Mouse (Mus musculus) thymus, adult 2 months (tissue): ENCODE data around the gene Adam12. TPM values are rescaled to one million over a fixed set of nuclear protein-coding genes. Genes with fewer than 3 reads are reported as not detected.

Source experiments
- DNase-seq: peaks from one replicate; pipeline ENCODE4 v3.0.0; 2021
- H3K27ac ChIP-seq: fragments of 200-500 bp; 2 replicates; pipeline ENCODE4 v1.5.1; 2012; ENCODE audit warnings: low read length, control low read depth; ENCODE audit not compliant: control insufficient read depth, insufficient read depth
- H3K27me3 ChIP-seq: fragments of 200-500 bp; 2 replicates; pipeline ENCODE4 v1.6.1; 2012; ENCODE audit warnings: mild to moderate bottlenecking, low read length, moderate library complexity, mixed read lengths; ENCODE audit not compliant: control insufficient read depth, insufficient read depth
- H3K36me3 ChIP-seq: fragments of 200-500 bp; 2 replicates; pipeline ENCODE4 v1.6.1; 2012; ENCODE audit warnings: mild to moderate bottlenecking, low read length, moderate library complexity; ENCODE audit not compliant: control insufficient read depth, insufficient read depth
- H3K4me1 ChIP-seq: fragments of 200-500 bp; replicated peaks from 2 replicates; pipeline ENCODE4 v1.6.1; 2012; ENCODE audit warnings: low read length; ENCODE audit not compliant: control insufficient read depth, insufficient read depth
- H3K4me3 ChIP-seq: fragments of 200-500 bp; 2 replicates; pipeline ENCODE4 v1.5.1; 2012; ENCODE audit warnings: mild to moderate bottlenecking, low read length, control low read depth, moderate library complexity; ENCODE audit not compliant: control insufficient read depth, insufficient read depth
- CTCF ChIP-seq: fragments of 200-500 bp; IDR thresholded peaks from 2 replicates; pipeline ENCODE4 v1.5.1; 2012; ENCODE audit warnings: mild to moderate bottlenecking, control low read depth, low read length, moderate library complexity, borderline replicate concordance; ENCODE audit not compliant: control insufficient read depth, poor library complexity, insufficient read depth; ENCODE audit errors: extremely low read depth
- POLR2A ChIP-seq: fragments of 200-500 bp; IDR thresholded peaks from 2 replicates; pipeline ENCODE4 v1.6.1; 2012; ENCODE audit warnings: mild to moderate bottlenecking, low read length, control low read depth, moderate library complexity; ENCODE audit not compliant: control insufficient read depth, poor library complexity, insufficient read depth; ENCODE audit errors: extremely low read depth
- WGBS: fragments of 180-500 bp; shearing (Covaris S2); methylation state at CpG from one replicate; pipeline ENCODE4 v1.1.7; 2018; 5-methylcytosine and 5-hydroxymethylcytosine counted together
- polyA plus RNA-seq: library from polyadenylated mRNA; depleted of rRNA; stranded (reverse); fragments of >200 nt; gene quantifications from 2 replicates; pipeline ENCODE4 v1.2.3, GENCODE M21; 2012

Adam12 gene
- polyA plus RNA-seq, 1 experiment: 29.0 TPM

- Histone ChIP-seq H3K4me1 (no peaks in the 10 kb centered on the region), H3K27ac (no peak overlapping the region), H3K27me3 (no peaks in the 10 kb centered on the region), H3K4me3 (no peak overlapping the region), H3K36me3 (no peaks in the 10 kb centered on the region)
- 92% methylated on average over 8 of the region's 8 CpGs for WGBS
- TF ChIP-seq POLR2A: no peak
- TF ChIP-seq CTCF: no peak
- DNase-seq: no peak
Observed at GRCm38 (mm10) chr7:134081307-134082072, 150.5 kb downstream of the Adam12 start.

- H3K4me1 ChIP-seq: no peaks in the 10 kb centered on the region
- no peak overlapping the region for H3K27ac ChIP-seq
- DNase-seq: no peak
- no peaks in the 10 kb centered on the region for H3K27me3 ChIP-seq
- H3K4me3 ChIP-seq: no peak overlapping the region
- WGBS: 83% methylated on average over 17 of the region's 17 CpGs
- H3K36me3 ChIP-seq: no peaks in the 10 kb centered on the region
- TF ChIP-seq CTCF (no peak), POLR2A (no peak)
Observed at GRCm38 (mm10) chr7:134079980-134080725, 151.8 kb downstream of the Adam12 start.

- H3K4me3 ChIP-seq: no peak overlapping the region
- no peak overlapping the region for H3K27ac ChIP-seq
- WGBS: 99% methylated on average over 4 of the region's 4 CpGs
- TF ChIP-seq CTCF: no peak
- TF ChIP-seq POLR2A: no peak
- H3K36me3 ChIP-seq: no peaks in the 10 kb centered on the region
- DNase-seq: no peak
- no peaks in the 10 kb centered on the region for H3K27me3 ChIP-seq
- H3K4me1 ChIP-seq: no peaks in the 10 kb centered on the region
Observed at GRCm38 (mm10) chr7:134077684-134078083, 154.3 kb downstream of the Adam12 start.

DNA sequence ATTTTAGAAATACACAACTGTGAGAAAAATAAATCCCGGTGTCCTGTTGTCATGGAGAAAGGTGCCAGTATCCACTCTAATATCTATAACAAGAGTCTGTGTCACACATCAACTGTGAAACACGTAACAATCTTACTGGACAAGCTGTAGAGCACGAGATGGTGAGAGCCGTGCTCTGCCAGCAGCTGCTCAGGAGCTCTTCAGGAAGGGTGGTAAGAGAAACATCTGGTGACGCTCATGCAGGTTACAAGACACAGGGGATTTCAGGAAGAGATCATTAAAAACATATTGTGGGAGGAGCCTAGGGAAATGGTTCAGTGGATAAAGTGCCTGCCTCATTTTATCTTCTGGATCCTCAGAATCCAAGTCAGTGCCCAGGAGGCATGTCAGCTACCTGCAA lies 158.9 kb downstream of the Adam12 start:
- no peaks in the 10 kb centered on the region for H3K36me3 ChIP-seq
- TF ChIP-seq CTCF (no peak), POLR2A (no peak)
- no peak for DNase-seq
- H3K4me1 ChIP-seq: no peaks in the 10 kb centered on the region
- H3K27ac ChIP-seq: no peak overlapping the region
- WGBS: 91% methylated on average over 5 of the region's 5 CpGs
- no peak overlapping the region for H3K4me3 ChIP-seq
- no peaks in the 10 kb centered on the region for H3K27me3 ChIP-seq

GRCm38 (mm10) chr7:134071153-134071885 lies 160.6 kb downstream of the Adam12 start:
- Histone ChIP-seq H3K4me3 (no peak overlapping the region), H3K27me3 (no peaks in the 10 kb centered on the region), H3K4me1 (no peaks in the 10 kb centered on the region), H3K27ac (no peak overlapping the region), H3K36me3 (no peaks in the 10 kb centered on the region)
- WGBS: 81% methylated on average over 11 of the region's 11 CpGs
- TF ChIP-seq CTCF: no peak
- no peak for TF ChIP-seq POLR2A
- no peak for DNase-seq

DNA sequence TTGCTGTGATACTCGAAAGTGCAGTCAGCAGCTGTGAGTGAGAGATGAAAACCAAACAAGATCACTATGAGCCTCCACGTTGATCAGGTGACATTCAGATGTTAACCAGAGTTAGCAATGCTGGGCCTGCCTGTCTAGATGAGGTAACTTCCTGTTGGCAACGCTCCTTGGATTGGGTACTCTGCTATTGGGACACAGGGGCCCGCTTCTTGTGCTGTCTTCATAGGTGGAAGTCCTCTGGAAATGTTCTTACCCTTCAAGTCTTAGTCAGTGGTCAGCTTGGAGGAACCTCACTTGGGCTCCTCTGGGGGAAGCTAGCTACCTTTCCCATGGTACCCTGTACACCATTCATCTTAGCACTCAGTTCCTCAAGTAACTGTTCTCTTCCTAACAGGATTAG lies 169.3 kb downstream of the Adam12 start:
- Histone ChIP-seq H3K27ac (no peak overlapping the region), H3K27me3 (no peaks in the 10 kb centered on the region), H3K4me1 (no peaks in the 10 kb centered on the region), H3K36me3 (no peaks in the 10 kb centered on the region), H3K4me3 (no peak overlapping the region)
- no peak for DNase-seq
- TF ChIP-seq POLR2A (no peak), CTCF (no peak)
- 58% methylated on average over 4 of the region's 4 CpGs for WGBS
